Mouse (Mus musculus): Measurements from ENCODE around the gene Cox19. TPM values are rescaled to one million over a fixed set of nuclear protein-coding genes. Genes with fewer than 3 reads are reported as not detected.

The Cox19 gene
- polyA plus RNA-seq, 1 experiment from 2014 or later: 68.5 TPM

DNA sequence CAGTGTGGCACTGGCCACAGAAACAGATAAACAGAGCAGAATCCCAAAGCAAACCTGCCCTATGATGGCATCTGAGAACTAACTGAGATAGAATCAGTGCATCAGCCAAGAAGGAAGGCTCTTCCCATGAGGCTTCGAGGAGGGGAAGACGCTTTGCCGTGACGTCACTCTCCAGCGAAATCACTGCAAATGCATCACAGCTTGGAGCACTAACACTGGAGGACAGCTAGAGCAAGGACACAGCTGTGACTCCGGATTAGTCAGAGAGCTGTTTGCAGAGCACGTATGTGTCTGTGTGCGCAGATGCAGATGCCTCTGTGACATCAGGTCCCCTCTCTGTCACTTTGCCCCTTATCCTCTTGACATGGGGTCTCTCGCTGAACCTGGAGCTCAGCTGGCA lies 39.4 kb downstream of the Cox19 start:
- WGBS (ENCODE audit: insufficient replicate concordance): 80% methylated on average over 9 of the region's 9 CpGs
- DNase-seq: no peak

DNA sequence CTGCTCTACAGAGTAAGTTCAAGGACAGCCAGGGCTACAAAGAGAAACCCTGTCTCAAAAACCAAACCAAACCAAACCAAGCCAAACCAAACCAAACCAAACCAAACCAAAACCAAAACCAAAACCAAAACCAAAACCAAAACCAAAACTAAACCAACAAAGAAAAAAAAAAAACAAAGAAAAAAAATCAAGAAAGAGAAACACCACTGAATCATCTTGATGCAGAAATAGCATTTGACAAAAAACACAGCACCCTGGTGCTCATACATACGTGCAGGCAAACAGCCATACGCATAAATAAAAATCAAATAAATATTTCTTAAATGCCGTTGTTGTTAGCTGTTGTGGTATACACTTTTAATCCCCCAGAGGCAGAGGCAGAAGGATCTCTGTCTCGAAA lies 40.7 kb downstream of the Cox19 start:
- no peaks in the 10 kb centered on the region for H3K9me3 ChIP-seq (replicated peaks)
- H3K9ac ChIP-seq: no peak overlapping the region
- 83% methylated on average over 4 of the region's 4 CpGs for WGBS (ENCODE audit: insufficient replicate concordance)
- no peak overlapping the region for H3K27ac ChIP-seq
- no peaks in the 10 kb centered on the region for H3K27me3 ChIP-seq
- H3K36me3 ChIP-seq: no peaks in the 10 kb centered on the region
- H3K4me3 ChIP-seq (replicated peaks): no peak overlapping the region
- no peak for DNase-seq
- no peak for ATAC-seq (ENCODE audit: low read depth)
- H3K4me2 ChIP-seq: no peak overlapping the region
- H3K4me1 ChIP-seq (replicated peaks): peaks cover 15% of the 10 kb centered on the region

More for the DNA sequence above, 39.4 kb downstream of the Cox19 start:
- no peak overlapping the region for H3K4me3 ChIP-seq (replicated peaks)
- H3K9me3 ChIP-seq (replicated peaks): no peaks in the 10 kb centered on the region
- ATAC-seq (ENCODE audit: low read depth): no peak
- H3K27ac ChIP-seq: no peak overlapping the region
- H3K36me3 ChIP-seq: no peaks in the 10 kb centered on the region
- H3K4me2 ChIP-seq: no peak overlapping the region
- no peaks in the 10 kb centered on the region for H3K27me3 ChIP-seq
- no peak overlapping the region for H3K9ac ChIP-seq
- H3K4me1 ChIP-seq (replicated peaks): peaks cover 15% of the 10 kb centered on the region

DNA sequence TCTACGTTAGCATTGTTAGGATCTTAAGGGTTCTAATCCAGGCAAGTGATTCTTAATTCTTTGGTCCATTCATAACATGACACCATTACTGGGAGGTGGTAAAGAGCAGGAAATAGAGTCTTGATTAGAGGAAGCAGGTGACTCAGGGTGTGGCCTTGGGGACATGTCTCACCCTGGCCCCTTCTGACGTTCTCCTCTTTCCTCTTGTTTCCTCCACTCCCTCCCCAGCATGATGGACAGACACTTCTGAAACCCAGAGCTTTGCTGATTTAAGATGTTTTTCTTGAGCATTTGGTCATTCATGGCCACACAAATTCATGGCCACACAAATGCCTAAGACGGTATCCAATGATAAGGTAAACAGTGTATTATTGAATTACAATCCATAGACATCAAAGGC lies 41.3 kb downstream of the Cox19 start:
- no peak overlapping the region for H3K4me3 ChIP-seq (replicated peaks)
- 61% methylated on average over 3 of the region's 3 CpGs for WGBS (ENCODE audit: insufficient replicate concordance)
- no peak overlapping the region for H3K9ac ChIP-seq
- no peak overlapping the region for H3K27ac ChIP-seq
- H3K4me2 ChIP-seq: no peak overlapping the region
- peaks cover 15% of the 10 kb centered on the region for H3K4me1 ChIP-seq (replicated peaks)
- DNase-seq (no peak), ATAC-seq (ENCODE audit: low read depth) (no peak)
- no peaks in the 10 kb centered on the region for H3K27me3 ChIP-seq
- H3K36me3 ChIP-seq: no peaks in the 10 kb centered on the region
- no peaks in the 10 kb centered on the region for H3K9me3 ChIP-seq (replicated peaks)

DNA sequence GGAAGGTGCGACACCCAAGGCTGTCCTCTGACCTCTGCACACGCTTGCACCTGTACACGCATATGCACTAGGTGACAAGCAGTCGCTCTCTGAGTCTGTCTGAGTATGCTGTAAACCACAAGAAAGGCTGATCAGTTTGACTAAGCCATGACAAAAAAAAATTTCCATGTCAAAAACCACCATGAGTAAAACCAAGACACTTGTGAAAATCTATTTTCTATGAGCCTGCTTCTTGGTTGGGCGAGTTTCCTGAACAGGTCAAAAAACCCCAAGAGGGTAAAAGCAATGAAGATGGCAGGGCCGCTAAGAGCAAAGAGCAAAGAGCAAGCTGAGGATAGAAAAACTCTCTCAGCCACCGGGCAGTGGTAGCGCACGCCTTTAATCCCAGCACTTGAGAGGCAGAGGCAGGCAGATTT lies 47.6 kb downstream of the Cox19 start:
- no peak overlapping the region for H3K4me3 ChIP-seq (replicated peaks)

DNA sequence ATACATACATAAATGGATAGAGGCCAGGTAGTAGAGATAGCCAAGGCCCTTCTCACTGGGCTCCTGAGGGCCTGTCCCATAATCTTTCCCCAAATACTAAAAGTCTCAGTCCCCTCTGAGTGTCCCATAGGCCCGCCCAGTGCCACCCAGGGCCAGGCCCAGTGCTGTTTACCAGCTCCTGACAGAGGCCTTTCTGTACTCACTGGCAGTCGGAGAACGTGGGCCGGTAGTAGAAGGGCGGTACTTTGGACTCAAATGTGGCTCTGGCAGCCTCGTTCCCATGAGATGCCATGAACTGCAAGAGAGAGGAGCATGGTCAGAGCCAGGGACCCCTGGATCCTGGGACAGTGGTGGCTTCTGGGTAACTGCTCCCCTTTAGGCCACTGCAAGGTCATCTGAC lies 49.1 kb downstream of the Cox19 start:
- H3K4me3 ChIP-seq (replicated peaks): no peak overlapping the region

More for the DNA sequence above, 47.6 kb downstream of the Cox19 start:
- Histone ChIP-seq H3K4me2 (no peak overlapping the region), H3K27ac (no peak overlapping the region), H3K36me3 (no peaks in the 10 kb centered on the region), H3K27me3 (no peaks in the 10 kb centered on the region), H3K9ac (no peak overlapping the region), H3K4me1 (replicated peaks) (peaks cover 12% of the 10 kb centered on the region), H3K9me3 (replicated peaks) (no peaks in the 10 kb centered on the region)
- ATAC-seq (ENCODE audit: low read depth) (no peak), DNase-seq (no peak)
- WGBS (ENCODE audit: insufficient replicate concordance): 78% methylated on average over 9 of the region's 9 CpGs

DNA sequence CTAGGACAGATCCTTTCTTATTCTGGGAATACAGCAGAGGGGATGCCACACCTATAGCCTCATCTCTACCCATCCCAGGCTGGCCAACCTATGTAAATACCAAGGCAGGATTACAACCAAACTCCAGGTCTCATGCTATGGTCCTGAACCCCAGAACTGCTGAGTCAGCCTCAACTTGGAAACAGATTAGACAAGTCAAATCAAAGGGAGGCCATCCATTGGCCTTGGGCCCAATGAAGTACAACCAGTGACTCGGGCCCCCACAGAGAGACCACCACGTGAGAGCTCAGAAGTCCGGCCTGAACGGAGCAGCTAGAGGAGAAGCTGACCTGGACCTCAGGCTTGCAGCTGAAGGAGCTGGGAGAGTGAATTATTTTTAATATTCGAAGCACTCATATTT lies 53.5 kb downstream of the Cox19 start:
- H3K4me1 ChIP-seq (replicated peaks): peaks cover 12% of the 10 kb centered on the region
- H3K4me2 ChIP-seq: no peak overlapping the region
- 73% methylated on average over 5 of the region's 5 CpGs for WGBS (ENCODE audit: insufficient replicate concordance)
- DNase-seq (no peak), ATAC-seq (ENCODE audit: low read depth) (no peak)
- no peaks in the 10 kb centered on the region for H3K9me3 ChIP-seq (replicated peaks)
- H3K27ac ChIP-seq: no peak overlapping the region
- H3K36me3 ChIP-seq: no peaks in the 10 kb centered on the region
- no peaks in the 10 kb centered on the region for H3K27me3 ChIP-seq
- H3K4me3 ChIP-seq (replicated peaks): no peak overlapping the region
- H3K9ac ChIP-seq: no peak overlapping the region

More for the DNA sequence above, 49.1 kb downstream of the Cox19 start:
- ATAC-seq (ENCODE audit: low read depth) (no peak), DNase-seq (no peak)
- H3K27ac ChIP-seq: no peak overlapping the region
- no peak overlapping the region for H3K9ac ChIP-seq
- H3K27me3 ChIP-seq: no peaks in the 10 kb centered on the region
- peaks cover 12% of the 10 kb centered on the region for H3K4me1 ChIP-seq (replicated peaks)
- WGBS (ENCODE audit: insufficient replicate concordance): 72% methylated on average over 6 of the region's 6 CpGs
- H3K36me3 ChIP-seq: no peaks in the 10 kb centered on the region
- H3K4me2 ChIP-seq: no peak overlapping the region
- H3K9me3 ChIP-seq (replicated peaks): no peaks in the 10 kb centered on the region

DNA sequence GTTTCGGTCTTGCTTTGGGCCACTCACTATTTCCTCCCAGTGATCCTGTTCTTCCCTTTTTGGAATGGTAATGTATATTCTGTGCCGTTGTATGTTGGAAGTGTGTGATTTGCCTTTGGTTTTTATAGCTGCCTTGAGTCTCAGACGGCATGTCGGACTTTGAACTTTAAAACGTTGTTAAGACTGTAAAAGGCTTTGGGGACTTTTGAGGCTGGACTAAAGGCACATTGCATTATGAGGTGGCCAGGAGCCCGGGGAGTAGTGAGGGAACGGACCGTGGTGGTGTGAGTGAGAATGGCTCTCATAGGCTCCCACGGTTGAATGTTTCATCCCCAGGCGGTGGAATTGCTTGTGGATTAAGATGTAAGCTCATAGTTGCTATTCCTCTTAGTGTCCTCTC lies 54.1 kb downstream of the Cox19 start:
- H3K9ac ChIP-seq: no peak overlapping the region
- no peak for ATAC-seq (ENCODE audit: low read depth)
- no peaks in the 10 kb centered on the region for H3K27me3 ChIP-seq
- no peak overlapping the region for H3K4me3 ChIP-seq (replicated peaks)
- no peaks in the 10 kb centered on the region for H3K36me3 ChIP-seq
- no peak overlapping the region for H3K4me2 ChIP-seq
- no peaks in the 10 kb centered on the region for H3K9me3 ChIP-seq (replicated peaks)
- peaks cover 12% of the 10 kb centered on the region for H3K4me1 ChIP-seq (replicated peaks)
- 83% methylated on average over 10 of the region's 10 CpGs for WGBS (ENCODE audit: insufficient replicate concordance)
- no peak overlapping the region for H3K27ac ChIP-seq
- DNase-seq: no peak

DNA sequence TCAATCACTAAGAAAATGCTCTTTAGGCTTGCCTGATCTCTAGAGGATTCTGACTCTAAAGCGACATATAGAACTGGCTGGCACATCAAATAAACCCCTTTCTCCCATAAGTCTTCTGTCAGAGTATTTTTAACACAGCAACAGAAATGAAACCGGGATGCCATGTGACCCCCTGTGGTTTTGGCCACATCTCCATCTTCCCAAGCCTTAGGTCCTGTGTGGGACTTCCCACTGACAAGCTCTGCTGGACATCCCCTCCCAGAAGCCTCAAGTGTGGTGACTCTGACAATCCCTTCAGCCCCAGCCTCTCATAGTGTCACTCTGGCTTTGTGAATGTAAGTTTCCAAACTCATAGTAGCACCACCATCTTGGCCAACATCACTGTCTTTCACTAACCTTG lies 57.1 kb downstream of the Cox19 start:
- 60% methylated on average over 2 of the region's 2 CpGs for WGBS (ENCODE audit: insufficient replicate concordance)
- Histone ChIP-seq H3K27me3 (no peaks in the 10 kb centered on the region), H3K36me3 (no peaks in the 10 kb centered on the region), H3K9me3 (replicated peaks) (no peaks in the 10 kb centered on the region), H3K4me2 (no peak overlapping the region), H3K9ac (no peak overlapping the region), H3K4me1 (replicated peaks) (peaks cover 5% of the 10 kb centered on the region), H3K27ac (no peak overlapping the region), H3K4me3 (replicated peaks) (no peak overlapping the region)
- no peak for ATAC-seq (ENCODE audit: low read depth)
- DNase-seq: no peak

DNA sequence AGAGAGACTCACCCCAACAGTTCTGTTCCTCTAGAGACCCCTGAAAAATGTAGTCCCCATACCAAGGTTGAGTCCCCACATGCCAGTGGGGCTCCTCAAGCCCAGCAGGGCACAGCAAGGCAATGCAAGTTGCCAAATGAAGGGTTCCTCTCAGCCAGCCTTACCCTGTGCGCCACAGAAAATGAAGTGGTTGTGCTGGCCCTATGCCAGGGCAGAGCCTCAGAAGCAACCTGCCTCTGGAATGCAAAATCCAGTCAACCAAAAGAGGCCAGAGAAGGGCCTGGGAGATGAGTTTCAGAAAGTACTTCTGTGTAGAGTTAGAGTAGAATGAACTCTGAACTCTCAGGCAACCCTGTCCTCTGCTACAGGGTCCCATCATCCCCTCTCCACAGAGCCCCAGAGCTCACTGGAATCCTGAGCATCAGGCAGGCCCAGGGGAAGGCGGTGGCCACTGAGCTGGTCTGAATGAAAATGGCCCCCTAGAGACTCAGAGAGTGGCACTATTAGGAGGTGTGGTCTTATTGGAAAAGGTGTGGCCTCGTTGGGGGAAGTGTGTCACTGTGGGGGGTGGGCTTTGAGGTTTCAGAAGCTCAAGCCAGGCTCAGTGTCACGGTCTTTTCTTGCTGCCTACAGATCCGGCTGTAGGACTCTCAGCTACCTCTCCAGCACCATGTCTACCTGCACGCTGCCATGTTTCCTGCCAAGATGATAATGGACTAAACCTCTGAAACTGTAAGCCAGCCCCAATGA lies 59.2 kb downstream of the Cox19 start:
- no peak overlapping the region for H3K4me2 ChIP-seq
- no peak overlapping the region for H3K27ac ChIP-seq
- ATAC-seq (ENCODE audit: low read depth) (no peak), DNase-seq (no peak)
- no peaks in the 10 kb centered on the region for H3K36me3 ChIP-seq
- WGBS (ENCODE audit: insufficient replicate concordance): 59% methylated on average over 6 of the region's 6 CpGs
- no peak overlapping the region for H3K9ac ChIP-seq
- H3K4me3 ChIP-seq (replicated peaks): no peak overlapping the region
- H3K27me3 ChIP-seq: no peaks in the 10 kb centered on the region
- H3K4me1 ChIP-seq (replicated peaks): peaks cover 19% of the 10 kb centered on the region
- H3K9me3 ChIP-seq (replicated peaks): no peaks in the 10 kb centered on the region

DNA sequence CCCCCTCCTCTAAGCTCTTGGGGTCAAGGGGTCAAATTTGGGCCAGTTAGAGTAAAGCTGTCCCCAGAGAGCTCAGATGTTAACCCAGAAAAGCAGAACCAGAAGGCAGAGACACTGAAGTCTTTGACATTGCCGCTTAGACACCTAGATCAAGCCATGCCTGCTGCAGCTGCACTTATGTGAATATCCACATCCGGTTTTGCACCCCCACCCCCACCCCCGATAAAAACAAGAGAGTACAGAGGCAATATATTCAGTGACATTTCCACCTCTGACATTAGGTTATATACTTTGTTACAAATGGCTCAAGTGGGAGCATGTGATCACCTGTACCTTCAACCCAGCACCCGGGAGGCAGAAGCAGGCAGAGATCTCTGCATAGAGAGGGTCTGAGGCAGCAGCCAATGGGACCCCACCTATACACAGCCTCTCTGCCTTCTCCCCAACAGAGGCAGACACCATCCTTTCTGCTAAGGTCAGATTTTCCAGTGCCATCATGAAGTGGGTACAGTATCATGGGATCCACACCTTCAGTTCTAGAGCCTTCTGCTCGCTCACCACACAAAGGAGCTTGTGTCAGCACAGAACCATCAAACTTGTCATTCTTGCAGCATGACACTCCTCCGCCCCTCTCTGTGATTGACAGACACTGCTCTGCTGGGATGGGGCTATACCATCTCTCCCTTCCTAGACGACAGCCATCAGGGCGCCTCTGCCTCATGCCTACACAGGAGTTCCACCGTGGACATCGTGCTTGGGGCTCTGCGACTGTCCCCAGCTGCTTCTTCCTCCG lies 60.6 kb downstream of the Cox19 start:
- peaks cover 32% of the 10 kb centered on the region for H3K4me1 ChIP-seq (replicated peaks)
- no peak overlapping the region for H3K27ac ChIP-seq
- ATAC-seq (ENCODE audit: low read depth) (no peak), DNase-seq (no peak)
- no peaks in the 10 kb centered on the region for H3K9me3 ChIP-seq (replicated peaks)
- no peaks in the 10 kb centered on the region for H3K36me3 ChIP-seq
- 73% methylated on average over 12 of the region's 12 CpGs for WGBS (ENCODE audit: insufficient replicate concordance)
- H3K9ac ChIP-seq: no peak overlapping the region
- H3K27me3 ChIP-seq: no peaks in the 10 kb centered on the region
- H3K4me2 ChIP-seq: no peak overlapping the region
- H3K4me3 ChIP-seq (replicated peaks): no peak overlapping the region

DNA sequence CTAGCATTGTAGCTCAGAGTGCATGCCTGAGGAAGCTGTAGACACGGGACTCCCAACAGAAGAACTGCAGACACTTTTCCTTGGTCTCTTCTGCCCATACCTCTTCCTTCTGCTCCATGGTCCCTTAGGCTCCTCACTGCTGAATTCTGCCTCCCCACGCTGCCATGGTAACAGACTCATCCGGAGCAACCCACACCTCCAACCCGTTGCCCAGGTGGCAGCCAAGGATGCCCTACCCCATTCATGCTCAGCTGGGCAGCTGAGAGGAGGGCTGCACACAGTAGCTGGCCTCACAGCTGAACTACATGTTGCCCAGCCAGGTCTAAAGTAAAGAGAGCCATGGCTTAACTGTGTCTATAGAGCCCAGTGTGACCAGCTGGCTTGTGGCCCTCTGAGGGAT lies 62.6 kb downstream of the Cox19 start:
- ATAC-seq (ENCODE audit: low read depth) (no peak), DNase-seq (no peak)
- Histone ChIP-seq H3K9ac (no peak overlapping the region), H3K9me3 (replicated peaks) (0 out of 2 replicates have a peak, but pooled peaks cover 4% of the 10 kb centered on the region), H3K4me2 (no peak overlapping the region), H3K4me3 (replicated peaks) (no peak overlapping the region), H3K4me1 (replicated peaks) (peaks cover 42% of the 10 kb centered on the region), H3K36me3 (no peaks in the 10 kb centered on the region), H3K27me3 (no peaks in the 10 kb centered on the region), H3K27ac (peak overlapping the region; percentile 67)
- WGBS (ENCODE audit: insufficient replicate concordance): 69% methylated on average over 4 of the region's 4 CpGs

Measured in liver, embryonic 13.5 days (tissue).